Mouse (Mus musculus) left cerebral cortex, adult 11 months (tissue): ENCODE results near the gene B3galt2.

Experiments used
- DNase-seq: peaks from one replicate; pipeline ENCODE4 v3.0.0; 2022; ENCODE audit warnings: low spot score

Gene B3galt2

GRCm38 (mm10) chr1:143702741-143703262 lies 62.3 kb downstream of the B3galt2 start, which contains the start of gene Cdc73:
Cdc73 (minus strand) TSS chr1:143702893.
- DNase-seq = peak; percentile 88
